Mouse (Mus musculus): ENCODE data around the gene Igf1r. TPM values are rescaled to one million over a fixed set of nuclear protein-coding genes. Genes with fewer than 3 reads are reported as not detected.

Gene Igf1r
- total RNA-seq, 2 experiments from 2014 or later: 39.0 to 41.0 TPM

- no peak for DNase-seq (ENCODE audit: low spot score in 2 of 2)
These were observed 200.6 kb downstream of the Igf1r start for GRCm38 (mm10) chr7:68153269-68153668.

DNA sequence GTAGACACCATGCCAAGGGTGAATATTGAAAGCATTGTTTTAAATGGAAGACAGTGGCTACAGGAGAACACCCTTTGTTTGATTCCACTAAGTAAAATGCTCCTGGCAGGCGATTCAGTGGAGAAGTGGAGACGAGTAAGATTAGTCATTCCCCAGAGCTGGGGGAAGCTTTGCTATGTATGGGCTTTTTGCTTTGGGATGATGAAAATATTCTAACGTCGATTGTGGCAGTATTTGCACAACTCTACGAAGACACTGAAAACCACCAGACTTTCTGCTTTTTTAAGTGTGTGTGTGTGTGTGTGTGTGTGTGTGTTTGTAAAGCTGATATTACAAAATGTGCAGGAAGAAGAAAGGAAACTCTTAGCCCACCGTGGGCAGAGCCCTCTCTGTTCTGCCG is 202.0 kb downstream of the Igf1r start:
- DNase-seq (ENCODE audit: low spot score in 2 of 2): no peak

- DNase-seq (ENCODE audit: low spot score in 2 of 2): no peak
These were observed 207.6 kb downstream of the Igf1r start for GRCm38 (mm10) chr7:68160094-68160791.

DNA sequence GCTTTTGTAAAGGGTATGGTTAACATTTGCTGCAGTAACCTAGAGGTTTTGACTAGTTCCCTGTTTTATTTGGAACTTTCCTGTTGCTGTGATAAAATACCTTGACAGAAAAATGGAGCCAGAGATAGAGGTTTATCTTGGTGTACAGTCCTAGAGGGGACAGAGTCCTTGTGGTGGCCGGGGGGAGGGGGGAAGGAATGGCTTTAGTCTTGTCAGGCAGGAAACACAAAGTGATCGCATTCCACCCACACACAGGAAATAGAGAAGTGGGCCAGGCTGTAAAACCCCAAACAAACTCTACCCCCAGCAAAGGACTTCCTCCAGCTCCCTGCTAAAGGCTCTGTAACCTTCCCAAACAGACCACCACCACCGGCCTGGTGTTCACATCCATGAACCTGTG is 211.4 kb downstream of the Igf1r start:
- no peak for DNase-seq (ENCODE audit: low spot score in 2 of 2)

- DNase-seq (ENCODE audit: low spot score in 2 of 2): peak in 1 of 2 experiments; percentile 28
These were observed 220.1 kb downstream of the Igf1r start for GRCm38 (mm10) chr7:68172776-68173175.

DNA sequence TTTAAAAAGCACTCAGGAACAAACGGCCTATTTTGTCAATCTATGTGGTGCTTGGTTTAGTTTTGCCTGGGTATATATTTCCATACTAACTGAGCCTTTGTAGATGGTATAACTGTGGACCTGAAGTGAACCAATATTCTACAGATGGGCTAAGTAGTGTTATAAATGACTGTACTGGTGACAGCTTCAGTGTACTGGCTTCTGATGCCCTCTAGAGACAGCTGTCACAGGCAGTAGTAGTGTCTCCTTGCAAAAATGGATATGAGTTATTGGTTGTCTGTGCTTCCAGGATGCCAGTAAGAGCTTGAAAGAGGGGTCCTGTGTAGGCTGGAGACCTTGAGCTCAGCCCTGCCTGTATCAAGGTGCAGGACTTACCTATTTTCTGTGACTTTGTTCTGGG is 227.0 kb downstream of the Igf1r start:
- DNase-seq (ENCODE audit: low spot score in 2 of 2): no peak

DNA sequence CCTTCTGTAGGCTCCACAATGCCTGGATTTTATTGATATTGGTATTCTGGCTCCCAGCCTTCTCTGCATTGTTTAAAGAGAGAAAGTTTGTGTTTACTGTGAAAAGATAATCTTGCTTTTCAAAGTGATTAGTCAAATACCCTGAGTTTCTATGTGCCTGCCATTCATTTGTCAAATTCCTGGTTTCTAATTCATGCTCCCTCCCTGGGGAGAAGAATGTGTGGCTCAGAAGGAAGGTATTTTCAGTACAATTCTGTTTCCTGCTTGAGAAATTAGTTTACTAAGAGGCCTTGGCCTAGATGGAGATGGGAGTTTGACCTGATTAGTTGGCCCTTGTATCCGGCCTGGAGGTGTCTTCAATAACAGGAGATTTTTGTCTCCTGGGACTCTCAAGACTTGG is 228.5 kb downstream of the Igf1r start:
- DNase-seq (ENCODE audit: low spot score in 2 of 2): no peak

DNA sequence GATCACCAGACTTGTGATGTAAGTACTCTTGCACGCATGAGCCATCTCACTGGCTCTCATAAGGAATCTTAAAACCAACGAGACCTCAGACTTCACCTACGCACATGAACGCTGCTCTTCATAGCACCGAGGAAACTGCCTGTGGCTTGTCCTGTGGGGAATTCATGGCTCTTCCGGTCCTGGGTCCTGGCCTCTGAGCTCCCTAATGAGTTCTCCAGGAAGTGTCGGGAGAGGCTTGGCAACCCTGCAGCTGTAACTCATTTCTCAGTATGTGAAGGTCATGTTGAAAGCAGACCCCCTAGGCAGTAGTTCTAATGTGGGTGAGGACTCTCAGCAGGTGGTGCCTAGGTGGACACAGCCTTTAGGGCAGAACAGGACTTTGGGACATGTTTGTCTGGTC is 229.4 kb downstream of the Igf1r start:
- no peak for DNase-seq (ENCODE audit: low spot score in 2 of 2)

DNA sequence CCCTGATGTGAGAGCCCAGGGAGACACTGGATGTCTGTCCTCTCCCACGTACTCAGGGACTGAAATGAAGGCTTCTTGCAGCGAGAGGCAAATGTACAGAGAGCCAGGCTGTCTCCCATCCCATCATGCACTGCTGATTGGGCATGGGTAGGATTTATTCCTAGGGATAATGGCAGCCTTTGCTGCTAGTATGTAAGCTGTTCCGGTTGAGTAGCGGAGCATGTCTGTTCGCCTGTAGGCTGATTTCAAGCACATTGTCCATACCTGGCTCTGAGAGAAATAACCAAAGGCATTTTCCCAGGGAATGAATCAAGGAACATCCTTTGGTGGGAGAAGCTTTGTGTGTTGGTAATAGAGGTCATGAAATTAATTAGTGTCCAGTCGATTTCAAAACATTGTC is 230.1 kb downstream of the Igf1r start:
- DNase-seq (ENCODE audit: low spot score in 2 of 2): no peak

- DNase-seq (ENCODE audit: low spot score in 2 of 2): no peak
These were observed 230.8 kb downstream of the Igf1r start for GRCm38 (mm10) chr7:68183421-68183820.

DNA sequence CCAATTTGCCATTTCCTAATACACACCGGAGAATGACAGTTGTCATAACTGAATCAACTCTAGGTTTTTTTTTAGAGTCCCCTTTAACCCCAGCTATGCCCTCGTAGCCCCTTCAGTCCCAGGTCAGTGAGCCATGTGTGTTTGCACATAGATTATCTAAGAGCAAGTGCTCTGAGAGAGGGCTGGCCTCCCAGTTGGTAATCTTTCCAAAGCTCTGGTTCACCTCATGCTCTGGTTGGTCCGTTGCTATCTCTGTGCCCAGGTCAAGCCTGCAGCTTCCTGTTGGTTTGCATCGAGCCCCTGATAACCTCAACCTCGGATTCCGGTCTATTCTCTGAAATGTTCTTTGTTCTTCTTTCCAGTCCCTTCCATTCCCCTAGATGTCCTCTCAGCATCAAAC is 236.6 kb downstream of the Igf1r start:
- DNase-seq (ENCODE audit: low spot score in 2 of 2): no peak

GRCm38 (mm10) chr7:68189691-68190456 is 237.2 kb downstream of the Igf1r start:
- no peak for DNase-seq (ENCODE audit: low spot score in 2 of 2)

- no peak for DNase-seq (ENCODE audit: low spot score in 2 of 2)
These were observed 241.5 kb downstream of the Igf1r start for GRCm38 (mm10) chr7:68193958-68194695.

- DNase-seq (ENCODE audit: low spot score in 2 of 2): no peak
These were observed 247.0 kb downstream of the Igf1r start for GRCm38 (mm10) chr7:68199609-68200008.

DNA sequence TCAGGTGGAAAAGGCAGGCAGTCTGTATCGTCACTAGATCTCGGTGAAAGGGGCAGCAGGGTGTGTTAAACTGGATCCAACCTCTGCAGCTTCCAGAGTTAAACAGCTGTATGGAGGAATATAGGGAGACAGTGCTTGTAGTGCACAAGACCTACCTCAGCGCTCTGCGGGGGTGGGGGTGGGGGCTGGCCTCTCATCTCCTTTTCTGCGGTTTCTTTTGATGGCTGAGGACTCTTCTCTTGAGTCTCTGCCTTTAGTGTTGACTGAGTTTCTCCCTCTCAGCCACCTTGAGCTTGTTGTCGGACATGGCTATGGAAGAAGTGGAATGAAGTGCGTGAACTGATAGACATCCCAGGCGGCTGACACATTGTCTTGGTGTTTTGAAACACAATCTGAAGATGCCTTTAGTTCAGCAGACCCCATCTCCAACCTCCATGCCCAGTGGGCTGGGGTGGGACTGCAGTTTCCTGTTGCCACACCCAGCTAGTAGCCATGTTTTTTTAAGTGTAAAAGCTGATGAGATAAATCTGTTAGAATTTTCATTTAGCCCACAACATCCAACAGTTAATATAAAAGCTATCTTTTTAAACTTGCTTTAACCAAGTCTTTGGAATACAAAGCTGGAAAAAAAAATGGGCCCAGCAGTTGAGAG is 253.3 kb downstream of the Igf1r start:
- no peak for DNase-seq (ENCODE audit: low spot score in 2 of 2)

DNA sequence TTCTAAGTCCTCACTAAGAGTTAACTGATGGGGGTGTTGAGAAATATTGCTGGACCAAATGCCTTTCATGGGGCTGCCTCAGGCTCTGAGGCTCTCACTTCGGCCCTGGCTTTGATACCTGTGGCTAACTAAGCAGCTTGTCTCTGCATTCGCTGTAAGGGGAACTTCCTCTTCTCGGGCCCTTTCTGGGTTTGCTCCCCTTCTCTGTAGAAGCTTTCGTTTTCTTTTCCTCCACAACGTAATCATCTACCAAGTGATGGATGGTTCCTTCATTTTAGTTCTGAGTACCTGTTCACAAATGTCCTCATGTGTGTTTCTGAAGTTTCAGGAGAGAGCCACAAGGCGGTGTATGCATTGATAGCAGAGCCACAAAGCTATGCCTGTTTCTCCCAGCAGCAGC is 256.4 kb downstream of the Igf1r start:
- no peak for DNase-seq (ENCODE audit: low spot score in 2 of 2)

DNA sequence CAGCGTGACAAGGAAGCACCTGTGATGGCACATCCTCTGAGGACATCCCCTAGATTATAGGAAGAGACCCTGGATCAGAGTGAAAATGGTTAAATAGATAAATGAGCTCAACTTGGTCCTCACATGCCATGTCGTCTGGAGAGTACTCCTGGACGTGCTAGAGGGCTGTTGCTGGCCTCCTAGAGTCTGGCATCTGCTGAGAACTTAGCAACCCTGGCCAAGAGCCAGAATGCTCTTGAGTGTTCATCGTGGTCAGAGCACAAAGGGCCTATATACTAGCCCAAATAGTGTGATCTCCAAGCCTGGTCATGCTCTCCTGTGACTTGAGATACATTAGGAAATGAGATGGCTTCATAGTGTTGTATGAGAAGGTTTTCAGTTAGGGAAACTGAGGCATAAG is 257.8 kb downstream of the Igf1r start:
- DNase-seq (ENCODE audit: low spot score in 2 of 2): no peak

DNA sequence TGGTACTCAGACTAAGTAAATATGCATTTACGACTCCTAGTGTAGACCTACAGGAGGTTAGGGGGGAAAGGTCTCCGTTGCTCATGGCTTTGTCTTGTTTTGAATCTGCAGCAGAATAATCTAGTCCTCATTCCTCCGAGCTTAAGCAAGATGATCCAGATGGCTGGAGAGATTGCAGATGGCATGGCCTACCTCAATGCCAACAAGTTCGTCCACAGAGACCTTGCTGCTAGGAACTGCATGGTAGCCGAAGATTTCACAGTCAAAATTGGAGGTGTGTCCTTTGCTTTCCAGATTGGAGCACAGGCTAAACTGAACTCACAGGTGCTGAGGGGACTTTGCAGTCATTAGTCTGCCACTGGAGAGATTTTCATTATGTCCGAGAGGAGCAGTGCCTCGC is 259.3 kb downstream of the Igf1r start:
- no peak for DNase-seq (ENCODE audit: low spot score in 2 of 2)

DNA sequence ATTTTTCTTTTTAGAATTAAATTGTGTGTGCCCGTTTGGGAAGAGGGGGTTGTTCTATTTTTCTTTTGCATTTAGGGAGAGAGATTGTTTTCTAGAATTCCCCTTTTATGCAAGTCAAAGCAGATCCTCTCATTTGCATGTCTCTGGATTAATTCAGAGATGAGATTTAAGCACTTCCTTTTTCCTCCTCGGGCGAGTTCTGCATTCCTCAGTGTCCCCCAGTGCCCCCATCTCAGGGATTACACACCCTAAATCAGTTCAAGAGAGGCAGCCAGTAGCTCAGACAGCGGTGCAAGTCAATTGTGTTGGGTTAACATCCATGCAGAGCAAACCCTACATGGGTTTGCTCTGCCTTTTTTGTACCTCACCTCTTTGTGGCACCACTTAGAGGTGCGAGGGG is 261.2 kb downstream of the Igf1r start:
- no peak for DNase-seq (ENCODE audit: low spot score in 2 of 2)

- no peak for DNase-seq (ENCODE audit: low spot score in 2 of 2)
These were observed 263.0 kb downstream of the Igf1r start for GRCm38 (mm10) chr7:68215522-68216070.

- no peak for DNase-seq (ENCODE audit: low spot score in 2 of 2)
These were observed 266.3 kb downstream of the Igf1r start for GRCm38 (mm10) chr7:68218879-68219278.
